Mouse (Mus musculus): ENCODE results near the gene Stk24. TPM values are rescaled to one million over a fixed set of nuclear protein-coding genes. Genes with fewer than 3 reads are reported as not detected.

Stk24 gene
- polyA plus RNA-seq, 1 experiment: 37.2 TPM

GRCm38 (mm10) chr14:121322150-121322549, 57.7 kb downstream of the Stk24 start:
- no peak for DNase-seq (ENCODE audit: low read depth, low spot score)
- WGBS: 87% methylated on average over 5 of the region's 5 CpGs

GRCm38 (mm10) chr14:121318382-121318781, 61.4 kb downstream of the Stk24 start:
- 30% methylated on average over 5 of the region's 5 CpGs for whole genome bisulfite sequencing
- DNase-seq (ENCODE audit: low read depth, low spot score): no peak

- WGBS: 92% methylated on average over 3 of the region's 3 CpGs
- no peak for DNase-seq (ENCODE audit: low read depth, low spot score)
Observed at GRCm38 (mm10) chr14:121317312-121317671, 62.5 kb downstream of the Stk24 start.

- WGBS: 65% methylated on average over 13 of the region's 13 CpGs
- no peak for DNase-seq (ENCODE audit: low read depth, low spot score)
Observed at GRCm38 (mm10) chr14:121316631-121317311, 63.0 kb downstream of the Stk24 start.

GRCm38 (mm10) chr14:121316136-121316535, 63.7 kb downstream of the Stk24 start:
- WGBS: 71% methylated on average over 5 of the region's 5 CpGs
- no peak for DNase-seq (ENCODE audit: low read depth, low spot score)

- no peak for DNase-seq (ENCODE audit: low read depth, low spot score)
- WGBS: 67% methylated on average over 3 of the region's 3 CpGs
Observed at GRCm38 (mm10) chr14:121314934-121315333, 64.9 kb downstream of the Stk24 start.

GRCm38 (mm10) chr14:121313283-121313682, 66.5 kb downstream of the Stk24 start:
- no peak for DNase-seq (ENCODE audit: low read depth, low spot score)
- 94% methylated on average over 10 of the region's 10 CpGs for WGBS

GRCm38 (mm10) chr14:121311083-121311482, 68.7 kb downstream of the Stk24 start:
- DNase-seq (ENCODE audit: low read depth, low spot score): no peak
- whole genome bisulfite sequencing: 68% methylated on average over 2 of the region's 2 CpGs

GRCm38 (mm10) chr14:121310325-121311080, 69.3 kb downstream of the Stk24 start:
- 58% methylated on average over 6 of the region's 6 CpGs for WGBS
- DNase-seq (ENCODE audit: low read depth, low spot score): no peak

GRCm38 (mm10) chr14:121309909-121310308, 69.9 kb downstream of the Stk24 start:
- DNase-seq (ENCODE audit: low read depth, low spot score): no peak
- WGBS: 44% methylated on average over 3 of the region's 3 CpGs

- WGBS: 70% methylated on average over 8 of the region's 8 CpGs
- no peak for DNase-seq (ENCODE audit: low read depth, low spot score)
Observed at GRCm38 (mm10) chr14:121305316-121306064, 74.3 kb downstream of the Stk24 start.

GRCm38 (mm10) chr14:121304523-121304922, 75.3 kb downstream of the Stk24 start:
- no peak for DNase-seq (ENCODE audit: low read depth, low spot score)
- WGBS: 58% methylated on average over 7 of the region's 7 CpGs

- WGBS: 43% methylated on average over 9 of the region's 9 CpGs
Observed at GRCm38 (mm10) chr14:121299093-121299492, 80.7 kb downstream of the Stk24 start.

GRCm38 (mm10) chr14:121298537-121298936, 81.3 kb downstream of the Stk24 start:
- WGBS: 44% methylated on average over 5 of the region's 5 CpGs
- DNase-seq (ENCODE audit: low read depth, low spot score): no peak

More at GRCm38 (mm10) chr14:121299093-121299492, 80.7 kb downstream of the Stk24 start:
- no peak for DNase-seq (ENCODE audit: low read depth, low spot score)

- WGBS: 92% methylated on average over 6 of the region's 6 CpGs
- DNase-seq (ENCODE audit: low read depth, low spot score): no peak
Observed at GRCm38 (mm10) chr14:121297103-121297502, 82.7 kb downstream of the Stk24 start.

GRCm38 (mm10) chr14:121294484-121294883, 85.3 kb downstream of the Stk24 start:
- 93% methylated on average over 12 of the region's 12 CpGs for WGBS
- no peak for DNase-seq (ENCODE audit: low read depth, low spot score)

- DNase-seq (ENCODE audit: low read depth, low spot score): no peak
- 64% methylated on average over 3 of the region's 3 CpGs for WGBS
Observed at GRCm38 (mm10) chr14:121292391-121292790, 87.4 kb downstream of the Stk24 start.

GRCm38 (mm10) chr14:121291881-121292280, 87.9 kb downstream of the Stk24 start:
- DNase-seq (ENCODE audit: low read depth, low spot score): no peak

GRCm38 (mm10) chr14:121285379-121286120, 94.3 kb downstream of the Stk24 start:
- WGBS: 92% methylated on average over 14 of the region's 14 CpGs
- no peak for DNase-seq (ENCODE audit: low read depth, low spot score)

More at GRCm38 (mm10) chr14:121291881-121292280, 87.9 kb downstream of the Stk24 start:
- 86% methylated on average over 8 of the region's 8 CpGs for WGBS

- no peak for DNase-seq (ENCODE audit: low read depth, low spot score)
Observed at GRCm38 (mm10) chr14:121281336-121281710, 98.5 kb downstream of the Stk24 start.

Data from large intestine, adult 2 months (tissue).